Mouse (Mus musculus): ENCODE measurements at regions not wholly inside any gene's neighbourhood (a gene's known extent, or its start where the extent isn't known, plus 50 kb on each side); places are given as distances from the start of the nearest gene placed in this dataset.

GRCm38 (mm10) chr13:53902831-53903230, 152.7 kb downstream of the Drd1 start:
- DNase-seq (ENCODE audit: low spot score in 2 of 2): no peak

GRCm38 (mm10) chr13:53900406-53901025, 155.0 kb downstream of the Drd1 start:
- no peak for DNase-seq (ENCODE audit: low spot score in 2 of 2)

GRCm38 (mm10) chr13:53898351-53898750, 157.2 kb downstream of the Drd1 start:
- DNase-seq (ENCODE audit: low spot score in 2 of 2): no peak

GRCm38 (mm10) chr13:53897176-53897575, 158.3 kb downstream of the Drd1 start:
- DNase-seq (ENCODE audit: low spot score in 2 of 2): no peak

GRCm38 (mm10) chr13:53888411-53888810, 167.1 kb downstream of the Drd1 start:
- no peak for DNase-seq (ENCODE audit: low spot score in 2 of 2)

GRCm38 (mm10) chr13:53885756-53886155, 169.7 kb downstream of the Drd1 start:
- DNase-seq (ENCODE audit: low spot score in 2 of 2): no peak

GRCm38 (mm10) chr13:53883206-53883605, 172.3 kb downstream of the Drd1 start:
- DNase-seq (ENCODE audit: low spot score in 2 of 2): no peak

GRCm38 (mm10) chr13:53880466-53881250, 174.8 kb downstream of the Drd1 start:
- no peak for DNase-seq (ENCODE audit: low spot score in 2 of 2)

GRCm38 (mm10) chr13:53875546-53875945, 180.0 kb downstream of the Drd1 start:
- DNase-seq (ENCODE audit: low spot score in 2 of 2): peak in 1 of 2 experiments; percentile 26

- DNase-seq (ENCODE audit: low spot score in 2 of 2): no peak
Observed at GRCm38 (mm10) chr13:53865323-53865722, 190.2 kb downstream of the Drd1 start.

GRCm38 (mm10) chr13:53862336-53862735, 193.2 kb downstream of the Drd1 start:
- DNase-seq (ENCODE audit: low spot score in 2 of 2): no peak

- no peak for DNase-seq (ENCODE audit: low spot score in 2 of 2)
Observed at GRCm38 (mm10) chr13:53854196-53854595, 201.3 kb downstream of the Drd1 start.

- no peak for DNase-seq (ENCODE audit: low spot score in 2 of 2)
Observed at GRCm38 (mm10) chr13:53850146-53850545, 205.4 kb downstream of the Drd1 start.

GRCm38 (mm10) chr13:53846221-53846620, 209.3 kb downstream of the Drd1 start:
- DNase-seq (ENCODE audit: low spot score in 2 of 2): no peak

- DNase-seq (ENCODE audit: low spot score in 2 of 2): no peak
Observed at GRCm38 (mm10) chr13:53845786-53846185, 209.7 kb downstream of the Drd1 start.

GRCm38 (mm10) chr13:53825957-53826580, 229.4 kb downstream of the Drd1 start:
- DNase-seq (ENCODE audit: low spot score in 2 of 2): no peak

- DNase-seq (ENCODE audit: low spot score in 2 of 2): no peak
Observed at GRCm38 (mm10) chr13:53822061-53822460, 233.4 kb downstream of the Drd1 start.

GRCm38 (mm10) chr13:53815629-53816028, 239.9 kb downstream of the Drd1 start:
- no peak for DNase-seq (ENCODE audit: low spot score in 2 of 2)

- no peak for DNase-seq (ENCODE audit: low spot score in 2 of 2)
Observed at GRCm38 (mm10) chr13:53814088-53814487, 241.4 kb downstream of the Drd1 start.

- DNase-seq (ENCODE audit: low spot score in 2 of 2): no peak
Observed at GRCm38 (mm10) chr13:53811862-53812261, 243.6 kb downstream of the Drd1 start.

- no peak for DNase-seq (ENCODE audit: low spot score in 2 of 2)
Observed at GRCm38 (mm10) chr13:53811151-53811550, 244.4 kb downstream of the Drd1 start.

GRCm38 (mm10) chr13:53807791-53808525, 247.5 kb downstream of the Drd1 start:
- DNase-seq (ENCODE audit: low spot score in 2 of 2): no peak
